Mouse (Mus musculus) duodenum, adult 2 months (tissue): ENCODE data around the gene Lce1g. TPM values are rescaled to one million over a fixed set of nuclear protein-coding genes. Genes with fewer than 3 reads are reported as not detected.

Experiments used
- polyA plus RNA-seq: library from polyadenylated mRNA; depleted of rRNA; stranded (reverse); fragments of >200 nt; gene quantifications from 2 replicates; pipeline ENCODE4 v1.2.3, GENCODE M21; 2012; ENCODE audit warnings: low replicate concordance; rRNA removed

Gene Lce1g
- polyA plus RNA-seq = not detected in 2 replicates

DNA sequence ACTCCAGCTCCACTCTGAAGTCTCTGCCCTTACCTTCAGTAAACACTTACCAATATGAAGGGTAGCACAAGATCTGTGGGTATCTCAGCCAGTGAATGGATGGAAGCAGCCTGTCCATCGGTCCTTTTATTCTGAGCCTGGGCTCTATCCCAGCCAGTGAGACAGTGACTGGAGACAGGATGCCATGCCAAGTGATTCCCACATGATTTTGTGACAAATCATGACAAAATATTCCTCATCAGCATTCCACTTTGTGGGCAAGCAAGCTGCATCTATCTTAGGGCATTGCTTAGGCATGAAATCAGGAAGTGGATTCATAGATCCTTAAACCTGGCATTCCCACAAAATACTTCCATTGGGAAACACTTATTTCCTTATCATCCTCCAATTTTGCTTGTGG is at the start of gene Lce1g:
Lce1g (minus strand) TSS at position 101 of the 400 bp plus-strand sequence.

DNA sequence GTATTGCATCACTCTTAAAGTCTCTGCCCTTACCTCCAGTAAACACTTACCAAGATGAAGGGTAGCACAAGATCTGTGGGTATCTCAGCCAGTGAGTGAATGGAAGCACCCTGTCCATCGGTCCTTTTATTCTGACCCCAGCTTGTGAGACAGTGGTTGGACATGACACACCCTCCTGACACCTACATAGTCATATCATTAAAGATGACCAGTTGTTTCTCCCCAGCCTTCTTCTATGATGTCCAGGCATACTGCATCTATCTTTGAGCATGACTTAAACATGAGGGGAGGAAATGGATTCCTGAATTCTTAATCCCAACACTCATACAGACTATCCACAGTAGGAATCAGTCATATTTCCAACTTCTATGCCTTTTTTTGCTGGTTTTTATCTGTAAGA is 38.3 kb upstream of the Lce1g start, which contains the start of gene Lce1j:
Lce1j (minus strand) TSS at position 101 of the 400 bp plus-strand sequence.

DNA sequence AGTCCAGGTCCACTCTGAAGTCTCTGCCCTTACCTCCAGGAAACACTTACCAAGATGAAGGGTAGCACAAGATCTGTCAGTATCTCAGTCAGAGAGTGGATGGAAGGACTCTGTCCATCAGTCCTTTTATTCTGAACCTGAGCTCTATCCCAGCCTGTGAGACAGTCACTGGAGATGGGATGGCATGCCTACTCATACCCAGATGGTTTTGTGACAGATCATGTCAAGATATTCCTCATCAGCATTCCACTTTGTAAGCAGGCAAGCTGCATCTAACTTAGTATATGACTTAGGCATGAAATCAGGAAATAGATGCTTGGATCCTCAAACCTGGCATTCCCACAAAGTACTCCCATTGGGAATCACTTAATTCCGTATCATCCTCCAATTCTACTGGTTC is 26.7 kb upstream of the Lce1g start, which contains the start of gene Lce1i:
Lce1i (minus strand) TSS at position 101 of the 400 bp plus-strand sequence.

GRCm38 (mm10) chr3:92764965-92765364 is 12.8 kb upstream of the Lce1g start, which contains the start of gene Lce1h:
Gene Lce1h (minus strand): TSS chr3:92765065.

GRCm38 (mm10) chr3:92738996-92739395 is 13.1 kb downstream of the Lce1g start, which contains the start of gene Gm38119:
Gene Gm38119 (minus strand): TSS chr3:92739096.

GRCm38 (mm10) chr3:92720250-92720649 is 31.9 kb downstream of the Lce1g start, which contains the start of gene Lce1f:
Gene Lce1f (minus strand): TSS chr3:92720350.

GRCm38 (mm10) chr3:92708974-92709373 is 43.2 kb downstream of the Lce1g start, which contains the start of gene Lce1e:
Gene Lce1e (minus strand): TSS chr3:92709074.

Other genes with a start within 250 kb of the Lce1g start
- not detected in 2 replicates for gene 2310046K23Rik, start 217.8 kb downstream of the Lce1g start, polyA plus RNA-seq
- not detected in 2 replicates for gene Ivl, start 178.6 kb downstream of the Lce1g start, polyA plus RNA-seq
- 0.26 TPM in 1 of 2 replicates, not detected in the other for gene Smcp, start 163.3 kb downstream of the Lce1g start, polyA plus RNA-seq
- gene 2210017I01Rik, start 144.8 kb downstream of the Lce1g start, polyA plus RNA-seq = not detected in 2 replicates
- not detected in 2 replicates for gene Lce6a, start 130.7 kb downstream of the Lce1g start, polyA plus RNA-seq
- not detected in 2 replicates for gene Lce1a1, start 104.0 kb downstream of the Lce1g start, polyA plus RNA-seq
- gene Lce1b, start 95.4 kb downstream of the Lce1g start, polyA plus RNA-seq = 0.19 TPM in 1 of 2 replicates, not detected in the other
- not detected in 2 replicates for gene Lce1a2, start 82.0 kb downstream of the Lce1g start, polyA plus RNA-seq
- 0.27 TPM in 1 of 2 replicates, not detected in the other for gene Lce1c, start 73.1 kb downstream of the Lce1g start, polyA plus RNA-seq
- gene Lce1d, start 65.1 kb downstream of the Lce1g start, polyA plus RNA-seq = not detected in 2 replicates
- not detected in 2 replicates for gene Lce1e, start 43.3 kb downstream of the Lce1g start, polyA plus RNA-seq
- 0.21 TPM in 1 of 2 replicates, not detected in the other for gene Lce1f, start 32.0 kb downstream of the Lce1g start, polyA plus RNA-seq
- gene Gm38119, start 13.2 kb downstream of the Lce1g start, polyA plus RNA-seq = not detected in 2 replicates
- gene Lce1h, start 12.7 kb upstream of the Lce1g start, polyA plus RNA-seq = not detected in 2 replicates
- not detected in 2 replicates for gene Lce1i, start 26.6 kb upstream of the Lce1g start, polyA plus RNA-seq
- not detected in 2 replicates for gene Lce1j, start 38.2 kb upstream of the Lce1g start, polyA plus RNA-seq
- gene Lce1k, start 55.6 kb upstream of the Lce1g start, polyA plus RNA-seq = not detected in 2 replicates
- not detected in 2 replicates for gene Kprp, start 74.9 kb upstream of the Lce1g start, polyA plus RNA-seq
- gene Lce1l, start 98.9 kb upstream of the Lce1g start, polyA plus RNA-seq = not detected in 2 replicates
- gene 2310050C09Rik, start 117.9 kb upstream of the Lce1g start, polyA plus RNA-seq = not detected in 2 replicates
- not detected in 2 replicates for gene Lce3a, start 173.9 kb upstream of the Lce1g start, polyA plus RNA-seq
- not detected in 2 replicates for gene Lce3b, start 180.6 kb upstream of the Lce1g start, polyA plus RNA-seq
- gene Lce3c, start 192.1 kb upstream of the Lce1g start, polyA plus RNA-seq = not detected in 2 replicates
- gene Lce3d, start 205.1 kb upstream of the Lce1g start, polyA plus RNA-seq = not detected in 2 replicates
- gene Lce3e, start 214.7 kb upstream of the Lce1g start, polyA plus RNA-seq = not detected in 2 replicates
- gene Lce3f, start 239.9 kb upstream of the Lce1g start, polyA plus RNA-seq = not detected in 2 replicates